Mouse (Mus musculus) forebrain, embryonic 10.5 days (tissue): ENCODE results near the gene Pradc1. TPM values are rescaled to one million over a fixed set of nuclear protein-coding genes. Genes with fewer than 3 reads are reported as not detected.
"Not testable (repeated sequence)": the region's sequence is repeated elsewhere in the genome, so short reads cannot be mapped to it uniquely, and the experiment has no call there.

Source experiments
- DNase-seq: peaks from one replicate; pipeline ENCODE4 v3.0.0-alpha.2; 2017; ENCODE audit warnings: low spot score; ENCODE audit errors: extremely low spot score
- H3K27ac ChIP-seq: fragments of 300-500 bp; sonication (generic); 2 replicates; pipeline ENCODE4 v1.5.1; 2016; ENCODE audit warnings: mild to moderate bottlenecking
- H3K27me3 ChIP-seq: fragments of 300-500 bp; sonication (generic); 2 replicates; pipeline ENCODE4 v1.6.1; 2016; ENCODE audit warnings: mild to moderate bottlenecking; ENCODE audit not compliant: poor library complexity, severe bottlenecking
- H3K36me3 ChIP-seq: fragments of 300-500 bp; sonication (generic); replicated peaks from 2 replicates; pipeline ENCODE4 v1.6.1; 2016; ENCODE audit warnings: mild to moderate bottlenecking, moderate library complexity
- H3K4me1 ChIP-seq: fragments of 300-500 bp; sonication (generic); 2 replicates; pipeline ENCODE4 v1.6.1; 2016
- H3K4me3 ChIP-seq: fragments of 300-500 bp; sonication (generic); 2 replicates; pipeline ENCODE4 v1.5.1; 2016; ENCODE audit warnings: mild to moderate bottlenecking, moderate library complexity
- H3K9me3 ChIP-seq: fragments of 300-500 bp; sonication (generic); 2 replicates; pipeline ENCODE4 v1.6.1; 2016; ENCODE audit warnings: mild to moderate bottlenecking, moderate library complexity
- WGBS: fragments of 180-500 bp; shearing (Covaris S2); methylation state at CpG from one replicate; pipeline ENCODE4 v1.1.7; 2016; 5-methylcytosine and 5-hydroxymethylcytosine counted together
- polyA plus RNA-seq: library from polyadenylated mRNA; unstranded; fragments of >200 nt; fragmentation: Nextera tagmentation; extraction: Ambion mirVana; gene quantifications from 2 replicates; pipeline ENCODE4 v1.2.1, GENCODE M21; 2016

Gene Pradc1
- polyA plus RNA-seq, 1 experiment from 2014 or later, result 37.2 TPM

GRCm38 (mm10) chr6:85477366-85477917 is 25.7 kb upstream of the Pradc1 start:
- Histone ChIP-seq H3K27ac (no peak overlapping the region), H3K36me3 (no peaks in the 10 kb centered on the region), H3K4me1 (peaks cover 5% of the 10 kb centered on the region; the same call in 1 of the 2 replicates), H3K9me3 (no peaks in the 10 kb centered on the region), H3K4me3 (no peak overlapping the region), H3K27me3 (peaks cover 52% of the 10 kb centered on the region)
- WGBS, result 39% methylated on average over 10 of the region's 10 CpGs
- DNase-seq, result peak; percentile 48

- Histone ChIP-seq H3K27ac (no peak overlapping the region), H3K4me3 (no peak overlapping the region), H3K4me1 (peaks cover 5% of the 10 kb centered on the region; the same call in 1 of the 2 replicates), H3K36me3 (no peaks in the 10 kb centered on the region), H3K27me3 (peaks cover 34% of the 10 kb centered on the region), H3K9me3 (no peaks in the 10 kb centered on the region)
- DNase-seq, result no peak
- 88% methylated on average over 3 of the region's 3 CpGs for WGBS
These were observed 23.8 kb upstream of the Pradc1 start for GRCm38 (mm10) chr6:85475581-85475980.

- Histone ChIP-seq H3K4me3 (no peak overlapping the region), H3K27me3 (peaks cover 7% of the 10 kb centered on the region; the same call in 1 of the 2 replicates), H3K4me1 (peaks cover 4% of the 10 kb centered on the region; the same call in 1 of the 2 replicates), H3K27ac (no peak overlapping the region), H3K9me3 (no peaks in the 10 kb centered on the region), H3K36me3 (peaks cover 26% of the 10 kb centered on the region)
- no peak for DNase-seq
- 51% methylated on average over 5 of the region's 5 CpGs for WGBS
These were observed 20.8 kb upstream of the Pradc1 start for GRCm38 (mm10) chr6:85472542-85472941.

GRCm38 (mm10) chr6:85471962-85472361 is 20.2 kb upstream of the Pradc1 start:
- H3K27me3 ChIP-seq, result 0 out of 2 replicates have a peak, but pooled peaks cover 3% of the 10 kb centered on the region
- H3K4me1 ChIP-seq, result no peaks in the 10 kb centered on the region
- H3K4me3 ChIP-seq, result no peak overlapping the region
- WGBS, result 71% methylated on average over 8 of the region's 8 CpGs
- H3K9me3 ChIP-seq, result no peaks in the 10 kb centered on the region
- H3K27ac ChIP-seq, result no peak overlapping the region
- peaks cover 32% of the 10 kb centered on the region for H3K36me3 ChIP-seq
- DNase-seq, result no peak

GRCm38 (mm10) chr6:85469660-85470430 is 18.1 kb upstream of the Pradc1 start:
- Histone ChIP-seq H3K36me3 (peaks cover 53% of the 10 kb centered on the region), H3K27me3 (no peaks in the 10 kb centered on the region), H3K4me3 (no peak overlapping the region), H3K9me3 (no peaks in the 10 kb centered on the region), H3K27ac (no peak overlapping the region), H3K4me1 (no peaks in the 10 kb centered on the region)
- 83% methylated on average over 5 of the region's 5 CpGs for WGBS
- no peak for DNase-seq

- H3K4me3 ChIP-seq, result no peak overlapping the region
- H3K27me3 ChIP-seq, result no peaks in the 10 kb centered on the region
- H3K36me3 ChIP-seq, result peaks cover 98% of the 10 kb centered on the region
- DNase-seq, result no peak
- H3K9me3 ChIP-seq, result no peaks in the 10 kb centered on the region
- no peaks in the 10 kb centered on the region for H3K4me1 ChIP-seq
- no peak overlapping the region for H3K27ac ChIP-seq
These were observed 13.6 kb upstream of the Pradc1 start for GRCm38 (mm10) chr6:85465381-85465780.

- no peak for DNase-seq
- WGBS, result 93% methylated on average over 2 of the region's 2 CpGs
- Histone ChIP-seq H3K27me3 (no peaks in the 10 kb centered on the region), H3K27ac (no peak overlapping the region), H3K4me1 (peaks cover 27% of the 10 kb centered on the region), H3K9me3 (no peaks in the 10 kb centered on the region), H3K36me3 (peaks cover 93% of the 10 kb centered on the region), H3K4me3 (no peak overlapping the region)
These were observed 7.9 kb upstream of the Pradc1 start for GRCm38 (mm10) chr6:85459621-85460020.

- DNase-seq, result no peak
- WGBS, result 19% methylated on average over 7 of the region's 7 CpGs
These were observed 1.0 kb upstream of the Pradc1 start for GRCm38 (mm10) chr6:85452816-85453215.

GRCm38 (mm10) chr6:85452411-85452665 is 568 bp upstream of the Pradc1 start:
- Histone ChIP-seq H3K4me1 (peaks cover 57% of the 10 kb centered on the region), H3K4me3 (peak overlapping the region; percentile 70), H3K27ac (peak overlapping the region; percentile 95), H3K27me3 (no peaks in the 10 kb centered on the region), H3K9me3 (no peaks in the 10 kb centered on the region), H3K36me3 (peaks cover 38% of the 10 kb centered on the region)
- DNase-seq, result no peak
- 0% methylated on average over 15 of the region's 15 CpGs for WGBS

More at GRCm38 (mm10) chr6:85452816-85453215, 1.0 kb upstream of the Pradc1 start:
- Histone ChIP-seq H3K27me3 (no peaks in the 10 kb centered on the region), H3K27ac (peak overlapping the region; percentile 95), H3K4me1 (peaks cover 58% of the 10 kb centered on the region), H3K36me3 (peaks cover 38% of the 10 kb centered on the region), H3K9me3 (no peaks in the 10 kb centered on the region), H3K4me3 (peak overlapping the region; percentile 70)

GRCm38 (mm10) chr6:85450697-85451663 is 790 bp downstream of the Pradc1 start, which contains the start of gene Cct7:
TSS of gene Cct7 (plus strand) at chr6:85451514.
- DNase-seq, result peak; percentile 98
- peak within 1 kb of the TSS; percentile 95 for H3K27ac ChIP-seq
- WGBS, result 3% methylated on average over 96 of the region's 96 CpGs
- peaks cover 43% of the 10 kb centered on the region for H3K4me1 ChIP-seq
- peak within 1 kb of the TSS; percentile 70 for H3K4me3 ChIP-seq
- no peaks in the 10 kb centered on the region for H3K9me3 ChIP-seq
- peaks cover 41% of the 10 kb centered on the region for H3K36me3 ChIP-seq
- no peaks in the 10 kb centered on the region for H3K27me3 ChIP-seq

GRCm38 (mm10) chr6:85450140-85450539 is 1.6 kb downstream of the Pradc1 start:
- H3K27ac ChIP-seq, result 0 out of 2 replicates have a peak overlapping the region, but pooled peaks have one; percentile 95
- 66% methylated on average over 1 of the region's 1 CpGs for WGBS

GRCm38 (mm10) chr6:85447351-85447750 is 4.4 kb downstream of the Pradc1 start:
- Histone ChIP-seq H3K9me3 (no peaks in the 10 kb centered on the region), H3K4me3 (no peak overlapping the region), H3K36me3 (peaks cover 56% of the 10 kb centered on the region), H3K27ac (no peak overlapping the region), H3K4me1 (peaks cover 10% of the 10 kb centered on the region), H3K27me3 (no peaks in the 10 kb centered on the region)
- DNase-seq, result no peak
- WGBS, result 88% methylated on average over 6 of the region's 6 CpGs

More at GRCm38 (mm10) chr6:85450140-85450539, 1.6 kb downstream of the Pradc1 start:
- not testable (repeated sequence) for DNase-seq, H3K27me3 ChIP-seq, H3K9me3 ChIP-seq
- Histone ChIP-seq H3K36me3 (peaks cover 43% of the 10 kb centered on the region), H3K4me3 (peak overlapping the region; percentile 70; the same call in 1 of the 2 replicates), H3K4me1 (peaks cover 36% of the 10 kb centered on the region)
